Comparison of ENCODE assay signal across 31 mouse cellular contexts in genomic region chr4:132805146-132805545, GRCm38 (mm10). TPM values are rescaled to one million over a fixed set of nuclear protein-coding genes. Genes with fewer than 3 reads are reported as not detected.
DNase-seq lines count a peak whose midpoint lies in the region; ATAC-seq and TF ChIP-seq lines count a peak whose summit lies in the region.
"Had no signal": no experiment of that assay in that cellular context is flagged by ENCODE, and none has a peak within 500 bp of the region (broad histone marks: within the 10 kb centered on the region; RNA-seq: fewer than 3 reads in every experiment).

No protein-coding gene starts in this region.

- H3K4me2 ChIP-seq in liver, postnatal 0 days (ENCODE audit: low read depth, low read length), result no peak overlapping the region
- H3K4me2 ChIP-seq: embryonic facial prominence, embryonic 13.5 days; heart, embryonic 12.5 days; hindbrain, embryonic 13.5 days; limb, embryonic 15.5 days; lung, embryonic 15.5 days; midbrain, embryonic 15.5 days; neural tube, embryonic 15.5 days had no signal

- H3K9me3 ChIP-seq in liver, postnatal 0 days (ENCODE audit: low read length), result no peaks in the 10 kb centered on the region
- H3K9me3 ChIP-seq: embryonic facial prominence, embryonic 13.5 days; forebrain, embryonic 10.5 days; heart, embryonic 12.5 days; hindbrain, embryonic 13.5 days; limb, embryonic 10.5 days; limb, embryonic 15.5 days; lung, embryonic 15.5 days; midbrain, embryonic 15.5 days; neural tube, embryonic 15.5 days had no signal

- H3K4me1 ChIP-seq in spleen, adult 2 months (ENCODE audit: control insufficient read depth, insufficient read depth, insufficient read length), result peaks cover 39% of the 10 kb centered on the region
- H3K4me1 ChIP-seq in liver, postnatal 0 days (ENCODE audit: insufficient read depth), result peaks cover 32% of the 10 kb centered on the region
- H3K4me1 ChIP-seq: embryonic facial prominence, embryonic 13.5 days; forebrain, embryonic 10.5 days; hindbrain, embryonic 13.5 days; limb, embryonic 15.5 days; midbrain, embryonic 10.5 days; midbrain, embryonic 15.5 days; neural tube, embryonic 15.5 days had no signal

- H3K9ac ChIP-seq in liver, postnatal 0 days (replicated peaks), result no peak overlapping the region
- H3K9ac ChIP-seq: embryonic facial prominence, embryonic 13.5 days; forebrain, postnatal 0 days; heart, embryonic 12.5 days; hindbrain, embryonic 13.5 days; limb, embryonic 15.5 days; lung, embryonic 15.5 days; midbrain, embryonic 15.5 days; neural tube, embryonic 15.5 days had no signal

- no peak for TF ChIP-seq EP300 in liver, postnatal 0 days (IDR thresholded peaks at IDR 0.05; ENCODE audit: low read depth)

- ATAC-seq in liver, postnatal 0 days, result no peak
- ATAC-seq: forebrain, postnatal 0 days; intestine, embryonic 16.5 days; midbrain, embryonic 15.5 days had no signal

- TF ChIP-seq CTCF in spleen, adult 2 months (IDR thresholded peaks at IDR 0.05; ENCODE audit: extremely low read depth, insufficient read depth, insufficient read length, insufficient replicate concordance), result no peak
- no peak for TF ChIP-seq CTCF in liver, postnatal 0 days (IDR thresholded peaks at IDR 0.05; ENCODE audit: low read depth)

- peak overlapping the region; percentile 90 for H3K27ac ChIP-seq in spleen, adult 2 months (ENCODE audit: insufficient read depth, low read length)
- H3K27ac ChIP-seq in liver, postnatal 0 days (ENCODE audit: low read depth), result peak overlapping the region; percentile 44
- H3K27ac ChIP-seq: embryonic facial prominence, embryonic 13.5 days; forebrain, embryonic 10.5 days; hindbrain, embryonic 13.5 days; limb, embryonic 10.5 days; limb, embryonic 15.5 days; lung, embryonic 15.5 days; midbrain, embryonic 10.5 days; midbrain, embryonic 15.5 days; neural tube, embryonic 15.5 days; stomach, postnatal 0 days had no signal

- no peak overlapping the region for H3K4me3 ChIP-seq in spleen, adult 2 months (ENCODE audit: extremely low read depth, insufficient read depth, insufficient read length)
- H3K4me3 ChIP-seq in liver, postnatal 0 days (ENCODE audit: low read depth, low read length), result no peak overlapping the region
- H3K4me3 ChIP-seq: embryonic facial prominence, embryonic 13.5 days; forebrain, embryonic 10.5 days; heart, embryonic 12.5 days; hindbrain, embryonic 13.5 days; limb, embryonic 10.5 days; limb, embryonic 15.5 days; lung, embryonic 15.5 days; midbrain, embryonic 10.5 days; midbrain, embryonic 15.5 days; neural tube, embryonic 15.5 days had no signal

- no peak for TF ChIP-seq POLR2A in spleen, adult 2 months (IDR thresholded peaks at IDR 0.05; ENCODE audit: low read depth, low read length)

- intact Hi-C loops in gastrocnemius, postnatal 36 days (cut with DNase I), result no loop called here

- peak; percentile 85 for DNase-seq in heart, adult 11 months
- DNase-seq in heart, adult 9 months (ENCODE audit: low spot score in 2 of 2), result no peak
- DNase-seq in spleen, adult 2 months (ENCODE audit: low read depth in 1 of 2, low spot score in 2 of 2), result no peak
- DNase-seq in spleen, adult 12 weeks (ENCODE audit: low spot score), result no peak
- no peak for DNase-seq in liver, postnatal 0 days
- no peak for DNase-seq in layer of hippocampus, adult 9-11 months
- no peak for DNase-seq in gastrocnemius, postnatal 36 days
- DNase-seq: adrenal gland, postnatal 25 days; cerebellum, adult 11 months; cerebellum, adult 9-11 months; forebrain, postnatal 0 days; gastrocnemius, postnatal 14 days; heart, postnatal 4 days; kidney, adult 8-10 months; kidney, postnatal 10 days; retina, postnatal 1 day; right cerebral cortex, postnatal 14 days; thymus, adult 18-20 months; thymus, postnatal 36 days had no signal

- H3K27me3 ChIP-seq in spleen, adult 2 months (ENCODE audit: control insufficient read depth, insufficient read depth, low read length), result no peaks in the 10 kb centered on the region
- no peaks in the 10 kb centered on the region for H3K27me3 ChIP-seq in liver, postnatal 0 days (ENCODE audit: insufficient read depth, low read length)
- H3K27me3 ChIP-seq: embryonic facial prominence, embryonic 13.5 days; heart, embryonic 12.5 days; hindbrain, embryonic 13.5 days; limb, embryonic 15.5 days; lung, embryonic 15.5 days; midbrain, embryonic 15.5 days; neural tube, embryonic 15.5 days had no signal

- H3K36me3 ChIP-seq in spleen, adult 2 months (ENCODE audit: control insufficient read depth, insufficient read depth, low read length), result no peaks in the 10 kb centered on the region
- no peaks in the 10 kb centered on the region for H3K36me3 ChIP-seq in liver, postnatal 0 days (replicated peaks; ENCODE audit: insufficient read depth, low read length)
- H3K36me3 ChIP-seq: embryonic facial prominence, embryonic 13.5 days; forebrain, embryonic 10.5 days; heart, embryonic 12.5 days; hindbrain, embryonic 13.5 days; limb, embryonic 10.5 days; limb, embryonic 15.5 days; lung, embryonic 15.5 days; midbrain, embryonic 10.5 days; midbrain, embryonic 15.5 days; neural tube, embryonic 15.5 days had no signal

- 51% methylated on average over 5 of the region's 5 CpGs for WGBS in spleen, adult 2 months
- 74% methylated on average over 5 of the region's 5 CpGs for WGBS in liver, postnatal 0 days (ENCODE audit: insufficient replicate concordance)

RNA-seq across cellular contexts. Expression of gene Themis2, which starts 9.0 kb away (rescaled TPM):
- polyA plus RNA-seq in spleen, adult 2 months (2012; rRNA removed), result 55.0 and 68.8 TPM in 2 replicates
- polyA plus RNA-seq in liver, postnatal 0 days (2015; fragmentation: Nextera tagmentation; extraction: Ambion mirVana), result 3.1 and 3.5 TPM in 2 replicates
- total RNA-seq in gastrocnemius, postnatal 36 days (2021), result under 1 TPM; 0.72 to 0.87 TPM

RNA-seq across cellular contexts. Expression of gene Rpa2, which starts 37.0 kb away (rescaled TPM):
- 15.4 and 19.9 TPM in 2 replicates for polyA plus RNA-seq in spleen, adult 2 months (2012; rRNA removed)
- 38.6 and 43.0 TPM in 2 replicates for polyA plus RNA-seq in liver, postnatal 0 days (2015; fragmentation: Nextera tagmentation; extraction: Ambion mirVana)
- total RNA-seq in gastrocnemius, postnatal 36 days (2021), result 10 to 100 TPM; 13.8 to 14.7 TPM

RNA-seq across cellular contexts. Expression of gene Ppp1r8, which starts 37.8 kb away (rescaled TPM):
- polyA plus RNA-seq in spleen, adult 2 months (2012; rRNA removed), result 21.3 and 25.0 TPM in 2 replicates
- 11.1 and 11.9 TPM in 2 replicates for polyA plus RNA-seq in liver, postnatal 0 days (2015; fragmentation: Nextera tagmentation; extraction: Ambion mirVana)
- 10 to 100 TPM; 11.2 to 12.5 TPM for total RNA-seq in gastrocnemius, postnatal 36 days (2021)

RNA-seq across cellular contexts. Expression of gene Smpdl3b, which starts 48.1 kb away (rescaled TPM):
- 1.5 and 4.2 TPM in 2 replicates for polyA plus RNA-seq in spleen, adult 2 months (2012; rRNA removed)
- 0.31 and 0.34 TPM in 2 replicates for polyA plus RNA-seq in liver, postnatal 0 days (2015; fragmentation: Nextera tagmentation; extraction: Ambion mirVana)
- under 1 TPM; 0.42 to 0.74 TPM for total RNA-seq in gastrocnemius, postnatal 36 days (2021)

Comparison
In these comparisons a context has a peak if more than half of its experiments do, and no peak if none do; other contexts are left out.
1. RNA of gene Themis2, which starts 9.0 kb away (polyA plus RNA-seq): 55.0 to 68.8 TPM in spleen, adult 2 months; 3.1 to 3.5 TPM in liver, postnatal 0 days; every median in the first group is over 10 times any median in the second.